Mouse (Mus musculus) neutrophil, adult 5-6 weeks (primary cell): ENCODE data around the gene Itga6. TPM values are rescaled to one million over a fixed set of nuclear protein-coding genes. Genes with fewer than 3 reads are reported as not detected.
"Not testable (repeated sequence)": the region's sequence is repeated elsewhere in the genome, so short reads cannot be mapped to it uniquely, and the experiment has no call there.

Experiments
- ATAC-seq: fragments of 151-379, 151-347 bp; 2 replicates; pipeline ENCODE4 v1.8.0; 2017; ENCODE audit warnings: mild to moderate bottlenecking, moderate TSS enrichment; ENCODE audit not compliant: insufficient number of reproducible peaks, poor library complexity, low FRiP score, severe bottlenecking; ENCODE audit errors: extremely low read depth
- total RNA-seq: library from RNA; stranded (forward); fragments of 200-1000 nt; gene quantifications from 2 replicates; pipeline ENCODE4 v1.2.3, GENCODE M21; 2017

Gene Itga6
- total RNA-seq, 1 experiment from 2014 or later, result 57.4 TPM

DNA sequence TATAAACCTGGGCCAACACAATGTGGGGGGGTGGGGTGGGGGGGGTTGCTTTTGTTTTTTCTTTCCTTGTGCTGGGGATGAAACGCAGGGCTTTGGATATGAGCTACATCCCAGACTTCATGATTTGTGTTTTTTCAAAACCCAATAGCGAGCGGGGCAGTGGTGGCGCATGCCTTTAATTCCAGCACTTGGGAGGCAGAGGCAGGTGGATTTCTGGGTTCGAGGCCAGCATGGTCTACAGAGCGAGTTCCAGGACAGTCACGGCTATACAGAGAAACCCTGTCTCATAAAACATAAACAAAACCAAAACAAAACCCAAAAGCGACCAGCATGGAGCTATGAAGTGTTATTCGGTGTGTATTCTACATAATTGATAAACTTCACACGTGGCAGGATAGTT is 126.7 kb downstream of the Itga6 start:
- ATAC-seq, result no peak

DNA sequence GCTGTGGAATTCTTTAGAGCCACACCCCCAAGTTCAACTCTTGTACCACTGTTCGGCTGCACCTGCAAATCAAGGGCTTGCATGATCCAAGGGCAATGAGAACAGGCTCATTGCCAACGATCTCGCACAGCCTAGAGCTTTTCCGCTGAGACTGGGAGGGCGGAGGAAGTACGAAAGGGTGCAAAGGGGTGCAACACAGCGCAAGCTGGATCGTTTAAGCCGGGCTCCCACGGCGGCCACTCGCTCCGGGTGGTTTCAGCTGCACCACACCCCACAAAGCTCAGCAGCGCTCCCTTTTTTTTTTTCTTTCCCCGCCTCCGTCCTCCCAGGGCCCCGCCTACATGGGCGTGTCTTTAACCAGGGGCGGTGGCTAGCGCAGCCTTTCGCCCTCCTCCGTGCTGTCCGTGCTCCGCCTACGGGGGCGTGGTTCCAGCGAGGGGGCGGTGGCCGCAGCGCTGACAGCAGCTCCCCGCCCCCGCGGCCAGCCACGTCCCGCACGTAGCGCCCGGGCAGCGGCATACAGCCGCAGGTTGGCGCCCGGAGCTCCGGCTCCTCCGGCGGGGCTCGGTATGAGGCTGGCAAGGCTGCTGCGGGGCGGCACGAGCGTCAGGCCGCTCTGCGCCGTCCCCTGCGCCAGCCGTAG is 127.5 kb downstream of the Itga6 start, which contains the start of gene Pdk1:
Gene Pdk1 (plus strand): TSS at position 424 of the 643 bp plus-strand sequence.
- peak; percentile 97 for ATAC-seq

DNA sequence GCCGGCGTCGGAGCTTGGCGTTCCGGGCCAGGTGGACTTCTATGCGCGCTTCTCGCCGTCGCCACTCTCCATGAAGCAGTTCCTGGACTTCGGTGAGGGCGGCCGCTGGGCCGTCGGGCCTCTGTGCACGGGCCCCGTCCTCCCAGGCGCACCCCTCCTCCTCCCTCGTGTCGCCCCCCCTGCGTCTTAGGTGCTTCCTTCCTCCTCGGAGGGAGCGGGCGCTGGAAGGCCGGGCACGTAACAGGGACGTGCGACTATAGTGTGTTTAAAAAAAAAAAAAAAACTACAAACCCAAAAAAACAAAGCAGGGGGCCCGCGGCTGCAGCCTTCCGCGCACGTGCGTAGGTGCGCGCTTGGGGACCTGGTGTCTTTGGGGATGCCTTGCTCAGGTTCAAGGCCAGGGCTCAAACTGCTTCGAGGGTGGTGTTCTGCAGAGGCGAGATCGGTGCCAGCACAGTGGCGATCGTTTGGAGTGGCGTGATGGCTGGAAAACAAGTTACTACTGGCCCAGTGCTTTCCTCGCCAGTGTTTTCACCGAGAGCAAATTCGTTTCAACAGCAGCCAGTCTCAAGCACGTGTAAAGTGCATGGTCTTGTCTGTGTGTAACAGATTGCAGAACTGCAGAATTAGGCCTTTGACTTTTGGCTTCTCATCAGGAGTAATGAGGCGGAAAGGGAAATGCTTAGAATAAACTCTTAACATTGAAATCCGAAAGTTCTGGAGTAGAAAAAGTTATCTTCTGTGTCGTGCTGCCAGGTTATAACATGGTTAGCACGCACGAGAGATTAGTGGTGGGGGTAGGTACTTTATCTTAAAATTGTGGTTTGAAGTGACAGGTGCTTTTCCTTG is 128.3 kb downstream of the Itga6 start:
- ATAC-seq, result peak; percentile 9; the same call in 1 of the 2 replicates

DNA sequence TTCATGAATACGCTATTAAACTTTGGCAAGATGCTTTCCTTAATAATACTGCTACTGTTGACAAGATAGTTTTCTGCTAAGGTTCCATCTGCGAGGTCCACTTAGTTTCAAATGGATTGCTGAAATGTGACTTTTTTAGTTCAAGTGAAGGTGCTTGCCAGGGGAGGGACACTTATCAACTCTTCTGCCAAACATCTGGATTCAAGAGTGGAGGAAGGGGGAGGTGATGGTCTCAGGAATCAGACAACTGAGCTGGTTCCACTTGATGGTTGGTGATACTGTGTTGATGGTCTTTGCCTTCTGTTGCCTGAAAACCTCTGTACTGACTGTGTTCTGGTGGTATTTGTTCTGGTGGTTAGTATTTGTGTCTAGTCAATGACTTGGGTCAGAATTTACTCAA is 129.0 kb downstream of the Itga6 start:
- no peak for ATAC-seq

DNA sequence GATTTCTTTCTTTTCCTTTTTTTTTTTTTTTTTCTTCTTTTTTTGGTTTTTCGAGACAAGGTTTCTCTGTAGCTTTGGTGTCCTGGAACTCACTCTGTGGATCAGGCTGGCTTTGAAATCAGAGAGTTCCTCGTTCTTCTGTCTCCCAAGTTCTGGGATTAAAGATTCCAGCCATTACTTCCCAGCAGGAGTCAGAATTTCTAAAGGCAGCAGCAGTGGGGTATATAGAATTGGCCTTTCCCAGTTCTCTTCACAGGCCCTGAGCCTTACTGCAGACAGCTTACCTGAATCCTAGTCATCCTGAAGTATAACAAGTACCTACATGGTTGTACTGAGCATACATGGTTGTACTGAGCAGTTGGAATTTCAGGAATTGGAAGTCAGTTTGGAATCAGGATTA is 129.4 kb downstream of the Itga6 start:
- ATAC-seq, result no peak

DNA sequence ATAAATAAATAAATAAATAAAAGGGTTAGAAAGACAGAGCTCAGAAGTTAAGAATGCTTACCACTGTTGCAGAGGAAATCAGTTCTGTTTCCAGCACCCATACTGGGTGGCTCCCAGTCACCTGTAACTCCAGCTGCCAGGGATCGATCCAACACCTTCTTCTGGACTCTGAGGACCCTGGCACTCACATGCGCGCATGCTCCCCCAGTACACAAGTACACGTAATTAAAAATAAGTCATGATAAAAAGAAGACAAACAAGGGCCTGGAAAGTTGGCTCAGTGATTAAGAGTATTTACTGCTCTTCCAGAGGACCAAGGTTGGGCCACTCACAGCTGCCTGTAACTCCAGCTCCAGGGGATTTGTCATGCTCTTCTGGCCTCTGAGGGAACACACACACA is 132.4 kb downstream of the Itga6 start:
- no peak for ATAC-seq

- ATAC-seq, result no peak
These were observed 133.0 kb downstream of the Itga6 start for GRCm38 (mm10) chr2:71878441-71878840.

GRCm38 (mm10) chr2:71878943-71879342 is 133.5 kb downstream of the Itga6 start:
- ATAC-seq, result no peak

DNA sequence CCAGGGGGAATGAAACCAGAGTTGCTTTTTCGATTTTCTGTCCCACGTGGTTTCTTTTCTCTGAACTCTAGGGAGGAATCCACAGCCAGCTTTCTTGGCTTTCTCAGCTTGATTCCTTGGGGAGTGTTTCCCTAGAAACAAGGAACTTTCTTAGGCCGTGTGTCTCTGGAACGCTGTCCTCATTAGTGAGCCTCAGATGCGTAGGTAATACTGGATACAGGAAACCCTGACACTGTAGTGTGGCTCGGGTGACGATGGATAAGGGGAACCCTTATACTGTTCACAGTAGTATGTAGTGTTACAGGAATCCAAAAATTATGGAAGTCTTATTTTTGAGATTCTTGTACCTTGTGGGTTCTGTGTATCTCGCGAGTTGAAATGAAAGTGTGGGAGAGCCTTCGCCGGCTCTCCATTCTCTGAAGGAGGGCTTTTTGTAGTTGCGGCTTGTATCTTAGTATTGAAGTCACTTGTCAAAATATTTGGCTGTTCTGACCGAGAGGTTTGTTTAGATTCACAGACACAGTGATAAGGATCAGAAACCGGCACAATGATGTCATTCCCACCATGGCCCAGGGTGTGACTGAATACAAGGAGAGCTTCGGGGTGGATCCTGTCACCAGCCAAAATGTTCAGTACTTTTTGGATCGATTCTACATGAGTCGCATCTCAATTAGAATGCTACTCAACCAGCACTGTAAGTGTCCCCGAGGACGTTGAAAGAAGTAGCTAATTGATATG is 137.7 kb downstream of the Itga6 start:
- no peak for ATAC-seq

- no peak for ATAC-seq
These were observed 141.9 kb downstream of the Itga6 start for GRCm38 (mm10) chr2:71887269-71887668.

- no peak for ATAC-seq
These were observed 143.0 kb downstream of the Itga6 start for GRCm38 (mm10) chr2:71888437-71888836.

GRCm38 (mm10) chr2:71891536-71891935 is 146.1 kb downstream of the Itga6 start:
- no peak for ATAC-seq

- no peak for ATAC-seq
These were observed 147.4 kb downstream of the Itga6 start for GRCm38 (mm10) chr2:71892741-71893349.

DNA sequence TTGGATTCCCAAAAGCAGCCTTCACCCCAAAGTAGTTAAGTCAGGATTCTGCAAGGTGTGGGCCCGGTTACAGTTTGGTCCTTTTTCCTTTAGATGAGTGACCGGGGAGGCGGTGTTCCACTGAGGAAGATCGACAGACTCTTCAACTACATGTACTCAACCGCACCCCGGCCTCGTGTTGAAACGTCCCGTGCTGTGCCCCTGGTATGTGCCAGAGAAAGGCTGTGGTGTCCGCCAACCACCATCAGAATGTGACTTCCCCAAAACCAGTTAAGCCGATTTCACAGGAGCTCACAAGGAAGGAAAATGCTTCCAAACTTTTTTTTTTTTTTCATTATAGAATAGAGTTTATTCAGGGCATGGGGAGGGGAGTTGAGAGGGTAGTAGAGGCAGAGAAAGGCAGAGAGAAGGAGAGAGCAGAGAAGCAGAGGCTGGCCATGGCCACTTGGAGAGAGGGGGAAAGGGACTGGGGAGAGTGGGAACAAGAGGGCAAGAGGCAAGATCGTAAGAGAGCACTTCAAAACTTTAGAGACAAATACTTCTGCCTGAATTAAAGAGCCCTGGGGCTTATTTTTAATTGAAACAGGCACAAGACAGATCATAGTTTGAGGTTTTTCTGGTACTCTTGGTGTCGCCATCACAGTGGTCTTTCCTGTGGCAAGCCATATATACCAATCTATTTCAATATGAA is 150.3 kb downstream of the Itga6 start:
- ATAC-seq, result no peak

DNA sequence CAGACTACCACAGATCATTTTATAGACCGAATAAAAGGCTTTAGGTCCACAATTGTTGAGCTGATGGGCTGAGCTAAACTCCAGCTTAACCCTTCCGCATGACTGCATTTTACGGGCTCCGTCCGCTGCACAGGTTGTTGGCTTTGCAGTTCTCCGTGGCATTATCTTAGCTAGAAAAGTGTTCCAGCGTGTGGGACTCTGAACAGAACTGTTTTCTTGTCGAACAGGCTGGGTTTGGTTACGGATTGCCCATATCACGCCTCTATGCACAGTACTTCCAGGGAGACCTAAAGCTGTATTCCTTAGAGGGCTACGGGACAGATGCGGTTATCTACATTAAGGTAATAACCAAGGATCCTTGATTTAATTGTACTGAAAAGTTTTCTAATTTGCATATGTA is 152.0 kb downstream of the Itga6 start:
- no peak for ATAC-seq

GRCm38 (mm10) chr2:71898335-71898856 is 153.0 kb downstream of the Itga6 start:
- ATAC-seq, result no peak

DNA sequence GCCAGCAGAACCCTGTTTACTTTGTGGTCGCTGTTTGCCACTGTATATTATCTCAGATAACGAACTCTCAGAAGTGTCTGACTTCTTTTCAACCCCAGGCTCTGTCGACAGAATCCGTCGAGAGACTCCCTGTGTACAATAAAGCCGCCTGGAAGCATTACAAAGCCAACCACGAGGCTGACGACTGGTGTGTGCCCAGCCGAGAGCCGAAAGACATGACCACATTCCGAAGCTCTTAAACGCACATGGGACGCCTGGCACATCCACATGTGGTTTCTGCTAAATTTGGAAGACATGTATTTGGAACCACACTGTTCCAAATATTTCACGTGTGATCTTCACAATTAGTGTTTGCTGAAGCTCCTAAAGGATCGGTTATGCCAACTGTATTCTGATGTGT is 154.5 kb downstream of the Itga6 start:
- no peak for ATAC-seq

DNA sequence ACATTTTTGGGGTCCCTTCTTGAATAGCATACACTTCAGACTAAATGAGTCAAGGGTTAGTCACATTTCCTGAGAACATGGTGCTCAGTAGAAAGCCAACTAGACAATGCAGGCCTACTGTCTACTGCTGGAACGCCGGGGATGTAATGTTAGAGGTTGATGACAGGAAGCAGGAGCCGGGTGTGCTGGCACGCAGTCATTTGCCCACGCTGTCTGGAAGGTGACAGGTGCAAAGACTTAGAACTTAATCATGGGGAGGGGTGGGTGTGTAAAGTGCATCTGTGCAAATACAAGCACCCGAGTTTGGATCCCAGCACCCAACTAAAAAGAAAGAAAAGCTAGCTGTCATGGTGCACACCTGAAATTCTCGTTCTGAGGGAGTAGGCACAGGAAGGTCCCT is 159.7 kb downstream of the Itga6 start:
- ATAC-seq, result no peak

DNA sequence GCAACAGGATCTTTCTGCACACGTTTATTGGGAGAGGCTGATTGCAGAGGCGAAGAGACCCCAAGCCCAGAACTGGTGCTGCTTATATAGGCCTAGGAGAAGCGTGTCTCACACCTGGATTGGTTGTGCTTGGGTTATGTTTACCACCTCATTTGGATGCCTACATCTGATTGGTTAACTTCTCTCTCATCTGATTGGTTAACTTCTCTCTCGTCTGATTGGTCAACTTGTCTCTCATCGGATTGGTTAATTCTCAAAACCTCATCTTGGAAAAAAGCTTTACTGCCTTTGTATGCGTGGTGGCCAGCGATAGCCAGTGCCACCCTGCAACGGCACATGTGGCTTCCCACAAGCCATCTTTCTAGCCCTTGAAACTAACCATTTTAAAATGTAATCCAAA is 160.9 kb downstream of the Itga6 start:
- ATAC-seq, result not testable (repeated sequence)
